Mouse (Mus musculus): ENCODE data around the gene Syne3. TPM values are rescaled to one million over a fixed set of nuclear protein-coding genes. Genes with fewer than 3 reads are reported as not detected.

Syne3 gene
- polyA plus RNA-seq, 1 experiment from 2014 or later, result 0.09 TPM

- no peak overlapping the region for H3K27ac ChIP-seq
Observed at GRCm38 (mm10) chr12:104919247-104919646, 90.4 kb downstream of the Syne3 start.

GRCm38 (mm10) chr12:104917927-104918326 is 91.7 kb downstream of the Syne3 start:
- Histone ChIP-seq H3K4me3 (no peak overlapping the region), H3K27me3 (ENCODE audit: insufficient read depth, poor library complexity, severe bottlenecking) (peaks cover 25% of the 10 kb centered on the region), H3K36me3 (no peaks in the 10 kb centered on the region), H3K4me1 (replicated peaks) (peaks cover 33% of the 10 kb centered on the region), H3K9me3 (0 out of 2 replicates have a peak, but pooled peaks cover 8% of the 10 kb centered on the region), H3K27ac (no peak overlapping the region)
- 93% methylated on average over 2 of the region's 2 CpGs for WGBS
- no peak for DNase-seq (ENCODE audit: low spot score)

More at GRCm38 (mm10) chr12:104919247-104919646, 90.4 kb downstream of the Syne3 start:
- no peak for DNase-seq (ENCODE audit: low spot score)
- Histone ChIP-seq H3K27me3 (ENCODE audit: insufficient read depth, poor library complexity, severe bottlenecking) (peaks cover 19% of the 10 kb centered on the region; the same call in 1 of the 2 replicates), H3K4me3 (no peak overlapping the region), H3K4me1 (replicated peaks) (peaks cover 37% of the 10 kb centered on the region), H3K9me3 (0 out of 2 replicates have a peak, but pooled peaks cover 7% of the 10 kb centered on the region), H3K36me3 (no peaks in the 10 kb centered on the region)
- WGBS, result 79% methylated on average over 2 of the region's 2 CpGs

- Histone ChIP-seq H3K9me3 (0 out of 2 replicates have a peak, but pooled peaks cover 8% of the 10 kb centered on the region), H3K36me3 (no peaks in the 10 kb centered on the region), H3K4me3 (no peak overlapping the region), H3K27ac (no peak overlapping the region), H3K4me1 (replicated peaks) (peaks cover 33% of the 10 kb centered on the region), H3K27me3 (ENCODE audit: insufficient read depth, poor library complexity, severe bottlenecking) (peaks cover 27% of the 10 kb centered on the region)
- no peak for DNase-seq (ENCODE audit: low spot score)
- 91% methylated on average over 4 of the region's 4 CpGs for WGBS
Observed at GRCm38 (mm10) chr12:104917297-104917696, 92.3 kb downstream of the Syne3 start.

DNA sequence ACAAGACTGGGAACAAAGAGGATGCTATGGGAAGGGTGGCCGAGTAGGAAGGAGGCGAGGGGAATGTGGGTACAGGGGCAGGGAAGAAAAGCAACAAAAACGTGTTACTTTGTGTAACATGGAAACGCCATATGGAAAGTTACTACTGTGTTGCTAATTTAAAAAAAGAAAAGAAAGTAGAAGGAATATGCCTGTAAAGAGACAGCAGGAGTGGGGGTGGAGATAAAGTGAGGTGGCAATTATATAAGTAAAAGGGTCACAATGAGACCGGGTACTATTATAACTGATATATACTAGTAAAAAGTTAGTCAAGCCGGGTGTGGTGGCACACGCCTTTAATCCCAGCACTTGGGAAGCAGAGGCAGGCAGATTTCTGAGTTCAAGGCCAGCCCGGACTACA is 92.8 kb downstream of the Syne3 start:
- WGBS, result 93% methylated on average over 8 of the region's 8 CpGs
- H3K9me3 ChIP-seq, result 0 out of 2 replicates have a peak, but pooled peaks cover 8% of the 10 kb centered on the region
- DNase-seq (ENCODE audit: low spot score), result no peak

DNA sequence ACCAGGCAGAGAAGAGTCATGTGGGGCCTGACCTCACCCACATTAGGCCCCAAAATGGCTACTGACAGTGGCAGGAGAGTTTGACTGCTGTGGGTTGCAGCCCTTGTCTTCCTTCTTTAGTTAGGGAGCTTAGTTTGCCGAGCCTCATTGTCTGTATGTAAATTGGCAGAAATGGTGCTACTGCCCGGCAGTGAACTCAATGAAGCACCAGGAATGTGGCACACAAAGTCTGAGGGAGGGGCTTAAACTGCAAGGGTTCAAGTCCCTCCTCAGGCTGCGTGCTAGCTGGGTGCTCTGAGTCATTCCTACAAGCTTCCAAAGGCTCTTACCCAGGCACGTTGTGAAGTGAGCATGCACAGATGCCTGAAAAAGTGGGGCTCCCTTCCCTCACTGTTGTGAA is 93.9 kb downstream of the Syne3 start:
- Histone ChIP-seq H3K4me1 (replicated peaks) (peaks cover 33% of the 10 kb centered on the region), H3K9me3 (0 out of 2 replicates have a peak, but pooled peaks cover 8% of the 10 kb centered on the region), H3K27ac (0 out of 2 replicates have a peak overlapping the region, but pooled peaks have one; percentile 59), H3K27me3 (ENCODE audit: insufficient read depth, poor library complexity, severe bottlenecking) (peaks cover 43% of the 10 kb centered on the region), H3K4me3 (no peak overlapping the region), H3K36me3 (no peaks in the 10 kb centered on the region)
- no peak for DNase-seq (ENCODE audit: low spot score)
- WGBS, result 54% methylated on average over 4 of the region's 4 CpGs

More for the DNA sequence above, 92.8 kb downstream of the Syne3 start:
- H3K4me3 ChIP-seq, result no peak overlapping the region
- peaks cover 32% of the 10 kb centered on the region for H3K27me3 ChIP-seq (ENCODE audit: insufficient read depth, poor library complexity, severe bottlenecking)
- no peak overlapping the region for H3K27ac ChIP-seq
- H3K36me3 ChIP-seq, result no peaks in the 10 kb centered on the region
- H3K4me1 ChIP-seq (replicated peaks), result peaks cover 35% of the 10 kb centered on the region

- Histone ChIP-seq H3K4me3 (no peak overlapping the region), H3K36me3 (no peaks in the 10 kb centered on the region), H3K27me3 (ENCODE audit: insufficient read depth, poor library complexity, severe bottlenecking) (peaks cover 55% of the 10 kb centered on the region), H3K9me3 (0 out of 2 replicates have a peak, but pooled peaks cover 8% of the 10 kb centered on the region), H3K27ac (peak overlapping the region; percentile 73), H3K4me1 (replicated peaks) (peaks cover 55% of the 10 kb centered on the region)
- WGBS, result 53% methylated on average over 3 of the region's 3 CpGs
- peak; percentile 36 for DNase-seq (ENCODE audit: low spot score)
Observed at GRCm38 (mm10) chr12:104912990-104913389, 96.6 kb downstream of the Syne3 start.

DNA sequence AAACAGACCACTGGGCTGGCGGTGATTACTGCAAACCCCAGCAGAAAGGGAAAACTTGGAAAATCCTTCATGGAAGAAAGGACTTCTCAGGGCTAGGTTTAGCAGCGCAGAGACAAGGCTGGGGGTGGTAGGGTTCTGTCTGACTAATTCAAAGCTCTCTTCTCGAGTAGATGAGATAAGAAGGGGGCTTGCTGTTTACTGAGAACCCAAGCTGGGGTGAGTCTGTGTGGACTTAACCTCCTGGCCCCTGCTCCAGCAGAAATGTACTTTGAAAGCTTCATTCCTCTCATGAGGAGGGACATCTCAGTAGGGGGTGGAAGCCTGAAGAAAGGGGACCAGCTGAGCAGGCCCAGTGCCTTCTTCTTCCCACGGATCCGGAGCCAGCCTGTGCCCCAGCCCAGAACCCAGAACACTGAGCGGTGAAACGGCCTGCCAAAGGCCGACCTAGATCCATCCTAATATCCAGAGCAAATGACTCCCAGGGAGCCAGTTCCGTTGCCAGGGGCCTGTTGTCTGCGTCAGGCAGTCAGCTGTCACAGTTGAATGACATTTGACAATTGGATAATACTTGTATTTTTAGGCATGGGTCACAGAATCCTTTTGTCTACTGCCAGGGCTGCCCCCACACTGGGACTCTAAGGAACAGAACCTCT is 97.2 kb downstream of the Syne3 start:
- H3K4me3 ChIP-seq, result no peak overlapping the region
- H3K9me3 ChIP-seq, result 0 out of 2 replicates have a peak, but pooled peaks cover 8% of the 10 kb centered on the region
- peaks cover 61% of the 10 kb centered on the region for H3K4me1 ChIP-seq (replicated peaks)
- 21% methylated on average over 10 of the region's 10 CpGs for WGBS
- no peaks in the 10 kb centered on the region for H3K36me3 ChIP-seq
- H3K27me3 ChIP-seq (ENCODE audit: insufficient read depth, poor library complexity, severe bottlenecking), result peaks cover 55% of the 10 kb centered on the region
- peak overlapping the region; percentile 73 for H3K27ac ChIP-seq
- peak; percentile 46 for DNase-seq (ENCODE audit: low spot score)

GRCm38 (mm10) chr12:104909750-104910149 is 99.9 kb downstream of the Syne3 start:
- Histone ChIP-seq H3K4me3 (no peak overlapping the region), H3K27me3 (ENCODE audit: insufficient read depth, poor library complexity, severe bottlenecking) (peaks cover 63% of the 10 kb centered on the region), H3K9me3 (0 out of 2 replicates have a peak, but pooled peaks cover 9% of the 10 kb centered on the region), H3K27ac (0 out of 2 replicates have a peak overlapping the region, but pooled peaks have one; percentile 1), H3K36me3 (no peaks in the 10 kb centered on the region), H3K4me1 (replicated peaks) (peaks cover 63% of the 10 kb centered on the region)
- 87% methylated on average over 4 of the region's 4 CpGs for WGBS
- DNase-seq (ENCODE audit: low spot score), result no peak

- Histone ChIP-seq H3K4me1 (replicated peaks) (peaks cover 71% of the 10 kb centered on the region), H3K4me3 (no peak overlapping the region)
Observed at GRCm38 (mm10) chr12:104908986-104909385, 100.6 kb downstream of the Syne3 start.

GRCm38 (mm10) chr12:104908024-104908781 is 101.4 kb downstream of the Syne3 start:
- Histone ChIP-seq H3K27ac (peak overlapping the region; percentile 78), H3K4me3 (peak overlapping the region; percentile 0; the same call in 1 of the 2 replicates), H3K4me1 (replicated peaks) (peaks cover 68% of the 10 kb centered on the region), H3K36me3 (no peaks in the 10 kb centered on the region), H3K9me3 (0 out of 2 replicates have a peak, but pooled peaks cover 5% of the 10 kb centered on the region), H3K27me3 (ENCODE audit: insufficient read depth, poor library complexity, severe bottlenecking) (peaks cover 57% of the 10 kb centered on the region)
- WGBS, result 6% methylated on average over 15 of the region's 15 CpGs
- DNase-seq (ENCODE audit: low spot score), result peak; percentile 52

More at GRCm38 (mm10) chr12:104908986-104909385, 100.6 kb downstream of the Syne3 start:
- Histone ChIP-seq H3K36me3 (no peaks in the 10 kb centered on the region), H3K27ac (peak overlapping the region; percentile 78), H3K27me3 (ENCODE audit: insufficient read depth, poor library complexity, severe bottlenecking) (peaks cover 60% of the 10 kb centered on the region), H3K9me3 (0 out of 2 replicates have a peak, but pooled peaks cover 5% of the 10 kb centered on the region)
- DNase-seq (ENCODE audit: low spot score), result peak; percentile 24
- 46% methylated on average over 5 of the region's 5 CpGs for WGBS

DNA sequence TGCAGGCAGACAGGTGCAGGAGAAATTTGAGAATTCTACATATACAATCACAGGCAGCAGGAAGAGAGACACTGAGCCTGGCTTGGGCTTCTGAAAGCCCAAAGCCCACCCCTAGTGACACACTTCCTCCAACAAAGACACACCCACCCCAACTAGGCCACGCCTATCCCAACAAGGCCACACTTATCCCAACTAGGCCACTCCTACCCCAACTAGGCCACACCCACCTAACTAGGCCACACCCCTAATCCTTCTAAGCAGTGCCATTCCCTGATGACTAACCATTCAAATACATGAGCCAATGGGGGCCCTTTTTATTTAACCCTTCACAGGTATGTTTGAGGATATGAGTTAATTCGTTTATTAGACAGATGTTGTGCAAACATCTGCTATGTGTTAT is 102.5 kb downstream of the Syne3 start:
- Histone ChIP-seq H3K27me3 (ENCODE audit: insufficient read depth, poor library complexity, severe bottlenecking) (peaks cover 53% of the 10 kb centered on the region), H3K27ac (0 out of 2 replicates have a peak overlapping the region, but pooled peaks have one; percentile 78), H3K4me3 (no peak overlapping the region), H3K9me3 (0 out of 2 replicates have a peak, but pooled peaks cover 5% of the 10 kb centered on the region), H3K4me1 (replicated peaks) (peaks cover 64% of the 10 kb centered on the region), H3K36me3 (no peaks in the 10 kb centered on the region)
- no peak for DNase-seq (ENCODE audit: low spot score)
- WGBS, result 87% methylated on average over 2 of the region's 2 CpGs

DNA sequence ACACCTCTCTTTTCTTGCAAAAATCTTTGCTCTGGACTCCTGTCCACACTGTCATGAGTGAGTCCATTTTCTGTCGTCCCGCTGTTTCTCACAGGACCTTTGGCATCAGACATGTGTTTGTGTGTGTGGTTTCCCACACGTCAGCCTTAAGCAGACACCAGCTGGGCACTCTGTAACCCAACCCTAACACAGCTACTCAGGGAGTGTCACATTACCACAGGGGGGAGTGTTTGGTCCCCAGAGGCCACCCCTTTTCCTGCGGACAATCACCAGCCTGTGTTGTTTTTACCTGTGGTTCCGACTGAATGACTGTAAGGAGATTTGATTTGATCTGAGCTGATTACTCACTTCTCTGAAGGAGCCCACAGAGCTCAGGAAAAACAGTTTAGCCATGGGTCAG is 105.5 kb downstream of the Syne3 start:
- 35% methylated on average over 5 of the region's 5 CpGs for WGBS
- peak; percentile 38 for DNase-seq (ENCODE audit: low spot score)
- H3K27me3 ChIP-seq (ENCODE audit: insufficient read depth, poor library complexity, severe bottlenecking), result peaks cover 27% of the 10 kb centered on the region
- peaks cover 62% of the 10 kb centered on the region for H3K4me1 ChIP-seq (replicated peaks)
- 0 out of 2 replicates have a peak, but pooled peaks cover 5% of the 10 kb centered on the region for H3K9me3 ChIP-seq
- no peaks in the 10 kb centered on the region for H3K36me3 ChIP-seq
- no peak overlapping the region for H3K4me3 ChIP-seq
- H3K27ac ChIP-seq, result peak overlapping the region; percentile 71
